Mouse (Mus musculus) embryonic fibroblast, embryonic 13.5 days (primary cell): ENCODE data around the gene Nup98.

Experiments
- CTCF ChIP-seq: IDR thresholded peaks from 2 replicates; pipeline ENCODE4 v1.5.1; 2011; ENCODE audit warnings: mild to moderate bottlenecking, control low read depth, low read length, moderate library complexity, borderline replicate concordance; ENCODE audit not compliant: insufficient read depth
- POLR2A ChIP-seq: IDR thresholded peaks from 2 replicates; pipeline ENCODE4 v1.6.1; 2011; ENCODE audit warnings: low read depth, mild to moderate bottlenecking, control low read depth, low read length, moderate library complexity

DNA sequence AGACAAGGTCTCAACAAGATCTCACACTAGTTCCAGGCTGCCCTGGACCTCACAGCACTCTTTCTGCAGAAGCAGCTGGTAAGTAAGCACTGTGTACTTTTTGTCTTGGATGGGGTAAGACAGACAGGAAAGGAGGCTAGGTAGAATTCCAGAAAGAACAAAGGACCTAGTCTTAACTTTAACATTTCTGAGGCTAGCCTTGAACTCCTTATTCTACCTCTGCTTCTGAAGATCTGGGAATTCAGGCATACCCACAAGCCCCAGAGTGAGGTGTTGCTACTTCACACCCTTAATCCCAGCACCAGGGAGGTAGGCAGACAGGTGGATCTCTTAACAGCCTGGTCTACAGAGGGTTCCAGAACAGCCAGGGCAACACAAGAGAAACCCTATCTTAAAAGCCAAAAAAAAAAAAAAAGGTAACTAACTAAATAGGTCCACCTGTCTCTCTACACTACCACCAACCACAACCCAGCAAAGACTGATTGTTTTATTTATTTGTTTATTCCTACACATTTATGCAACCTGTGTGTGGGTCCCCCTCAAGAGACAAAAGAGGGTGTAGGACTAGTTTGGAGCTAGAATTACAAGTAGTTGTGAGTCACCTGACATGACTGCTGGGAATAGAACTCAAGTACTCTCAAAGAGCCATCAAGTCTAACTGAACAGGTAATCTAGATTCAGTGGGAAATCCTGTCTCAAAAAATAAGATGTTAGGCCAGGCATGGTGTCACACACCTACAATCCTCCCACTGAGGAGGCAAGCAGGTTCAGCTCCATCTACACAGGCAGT lies 8.8 kb downstream of the Nup98 start:
- TF ChIP-seq CTCF (no peak), POLR2A (no peak)
